Mouse (Mus musculus) G1E (cell line): ENCODE data around the gene Cpeb4.

Source experiments
- CTCF ChIP-seq: IDR thresholded peaks from 2 replicates; pipeline ENCODE4 v1.5.1; 2012; ENCODE audit warnings: low read depth, low read length, inconsistent platforms, mixed read lengths
- GATA1 ChIP-seq: IDR thresholded peaks from 2 replicates; pipeline ENCODE4 v1.6.1; 2012; ENCODE audit warnings: borderline replicate concordance, low read length, inconsistent platforms, mixed read lengths
- POLR2AphosphoS5 ChIP-seq: IDR thresholded peaks from 2 replicates; pipeline ENCODE4 v1.6.1; 2012; ENCODE audit warnings: low read depth, low read length, inconsistent platforms; ENCODE audit not compliant: insufficient replicate concordance
- TAL1 ChIP-seq: conservative IDR thresholded peaks from 2 replicates; pipeline ENCODE4 v1.6.1; 2012; ENCODE audit warnings: low read depth, low read length, inconsistent platforms, mixed read lengths

DNA sequence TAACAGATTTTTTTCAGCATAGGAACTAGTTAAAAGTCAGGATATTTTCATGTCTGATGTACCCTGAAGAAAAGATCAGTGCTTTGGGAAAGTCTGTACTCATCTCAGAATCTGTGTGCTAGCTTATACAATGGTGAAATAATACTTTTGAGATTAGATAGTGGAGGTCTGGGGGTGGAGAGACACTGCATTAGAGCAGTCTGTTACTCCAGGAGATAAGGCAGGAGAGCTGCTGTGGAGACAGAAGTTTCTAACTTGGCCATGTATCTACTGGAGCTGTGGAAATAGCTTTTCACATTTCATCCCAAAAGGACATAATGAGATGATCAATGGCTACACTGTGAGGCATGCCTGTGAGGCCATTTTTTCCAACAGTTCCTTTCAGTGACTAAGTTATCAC lies 111.2 kb downstream of the Cpeb4 start:
- TF ChIP-seq CTCF = no peak
- TF ChIP-seq GATA1 = no peak
- TF ChIP-seq POLR2AphosphoS5 = no peak
- no peak for TF ChIP-seq TAL1
